Mouse (Mus musculus): Measurements from ENCODE around the gene Gorab. TPM values are rescaled to one million over a fixed set of nuclear protein-coding genes. Genes with fewer than 3 reads are reported as not detected.

Gene Gorab
- total and polyA plus RNA-seq, 2 experiments from 2014 or later = 5.1 to 5.8 TPM

DNA sequence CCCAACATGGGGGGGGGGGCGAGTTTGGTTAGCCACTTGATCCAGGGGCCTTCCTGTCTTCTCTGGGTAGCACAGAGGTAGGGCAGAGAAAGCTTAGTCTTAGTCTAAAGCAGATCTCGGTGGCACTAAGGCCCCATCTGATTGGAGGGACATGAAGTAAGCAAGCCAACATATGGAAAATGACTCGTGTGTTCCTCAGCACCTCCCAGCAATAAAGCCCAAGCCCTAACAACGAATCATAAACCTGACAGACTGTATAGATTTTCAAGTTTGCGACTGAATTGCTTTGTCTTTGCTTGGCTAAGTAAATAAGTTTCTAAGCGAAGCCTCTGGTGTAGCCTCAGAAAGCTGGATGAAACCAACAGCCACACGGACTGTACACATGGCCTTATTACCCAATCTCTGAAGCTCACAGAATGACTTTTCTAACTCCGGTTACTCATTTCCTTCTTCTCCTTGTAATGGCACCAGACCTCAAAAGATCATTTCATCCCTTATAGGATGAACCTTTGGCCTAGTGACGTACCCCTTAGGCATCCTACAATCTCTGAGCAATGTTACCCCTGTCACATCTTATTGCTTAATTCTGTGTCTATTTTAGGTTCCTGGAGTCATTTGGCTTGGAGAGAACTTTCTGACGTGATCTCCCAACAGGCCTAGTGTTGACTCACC, 21.3 kb downstream of the Gorab start:
- no peak for ATAC-seq (ENCODE audit: insufficient read depth, low read depth)
- Histone ChIP-seq H3K4me3 (ENCODE audit: low read depth, low read length) (no peak overlapping the region), H3K4me1 (ENCODE audit: control insufficient read depth, insufficient read depth) (no peaks in the 10 kb centered on the region), H3K27ac (ENCODE audit: low read depth) (no peak overlapping the region), H3K27me3 (ENCODE audit: control insufficient read depth, insufficient read depth, low read length) (no peaks in the 10 kb centered on the region), H3K9ac (replicated peaks; ENCODE audit: low read depth, low read length) (no peak overlapping the region), H3K9me3 (replicated peaks; ENCODE audit: control insufficient read depth, low read length) (no peaks in the 10 kb centered on the region), H3K36me3 (replicated peaks; ENCODE audit: control insufficient read depth, insufficient read depth, low read length) (peaks cover 22% of the 10 kb centered on the region), H3K4me2 (ENCODE audit: low read depth, low read length) (no peak overlapping the region)
- DNase-seq (ENCODE audit: low spot score) = no peak
- WGBS = 89% methylated on average over 10 of the region's 10 CpGs
- TF ChIP-seq CTCF (IDR thresholded peaks at IDR 0.05; ENCODE audit: low read depth) = no peak
- TF ChIP-seq EP300 (IDR thresholded peaks at IDR 0.05; ENCODE audit: low read depth) = no peak

DNA sequence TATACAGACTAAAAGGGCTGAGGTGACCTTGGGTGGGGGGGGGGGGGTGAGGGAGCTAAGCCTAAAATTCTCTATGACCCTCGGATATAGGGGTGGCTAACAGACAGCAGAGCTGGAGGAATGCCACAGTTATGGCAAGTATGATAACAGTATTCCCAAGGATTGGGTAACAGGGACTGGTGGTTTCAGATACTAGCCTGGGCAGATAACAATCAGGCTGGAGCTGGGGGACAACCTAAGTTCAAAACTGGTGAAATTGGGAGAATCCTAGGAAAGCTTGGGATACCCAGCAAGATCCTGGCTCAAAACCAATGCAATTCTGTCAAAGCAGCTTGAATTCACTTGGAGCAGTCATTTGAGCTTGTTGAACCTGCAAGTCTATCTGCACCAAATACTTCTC, 22.9 kb downstream of the Gorab start:
- H3K27me3 ChIP-seq (ENCODE audit: control insufficient read depth, insufficient read depth, low read length) = no peaks in the 10 kb centered on the region
- ATAC-seq (ENCODE audit: insufficient read depth, low read depth) (no peak), DNase-seq (ENCODE audit: low spot score) (no peak)
- no peak overlapping the region for H3K4me2 ChIP-seq (ENCODE audit: low read depth, low read length)
- H3K27ac ChIP-seq (ENCODE audit: low read depth) = no peak overlapping the region
- H3K4me1 ChIP-seq (ENCODE audit: control insufficient read depth, insufficient read depth) = 0 out of 2 replicates have a peak, but pooled peaks cover 5% of the 10 kb centered on the region
- 41% methylated on average over 1 of the region's 1 CpGs for WGBS
- TF ChIP-seq EP300 (IDR thresholded peaks at IDR 0.05; ENCODE audit: low read depth) = no peak
- TF ChIP-seq CTCF (IDR thresholded peaks at IDR 0.05; ENCODE audit: low read depth) = no peak
- no peak overlapping the region for H3K4me3 ChIP-seq (ENCODE audit: low read depth, low read length)
- H3K9me3 ChIP-seq (replicated peaks; ENCODE audit: control insufficient read depth, low read length) = no peaks in the 10 kb centered on the region
- H3K9ac ChIP-seq (replicated peaks; ENCODE audit: low read depth, low read length) = no peak overlapping the region
- H3K36me3 ChIP-seq (replicated peaks; ENCODE audit: control insufficient read depth, insufficient read depth, low read length) = peaks cover 9% of the 10 kb centered on the region; the same call in 1 of the 2 replicates

- 0 out of 2 replicates have a peak, but pooled peaks cover 6% of the 10 kb centered on the region for H3K36me3 ChIP-seq (replicated peaks; ENCODE audit: control insufficient read depth, insufficient read depth, low read length)
- no peak for ATAC-seq (ENCODE audit: insufficient read depth, low read depth)
- no peak overlapping the region for H3K4me2 ChIP-seq (ENCODE audit: low read depth, low read length)
- H3K9ac ChIP-seq (replicated peaks; ENCODE audit: low read depth, low read length) = no peak overlapping the region
- H3K4me1 ChIP-seq (ENCODE audit: control insufficient read depth, insufficient read depth) = 0 out of 2 replicates have a peak, but pooled peaks cover 5% of the 10 kb centered on the region
- peak; percentile 50 for DNase-seq (ENCODE audit: low spot score)
- 34% methylated on average over 4 of the region's 4 CpGs for WGBS
- H3K27ac ChIP-seq (ENCODE audit: low read depth) = peak overlapping the region; percentile 43
- TF ChIP-seq CTCF (IDR thresholded peaks at IDR 0.05; ENCODE audit: low read depth) (no peak), EP300 (IDR thresholded peaks at IDR 0.05; ENCODE audit: low read depth) (no peak)
- H3K9me3 ChIP-seq (replicated peaks; ENCODE audit: control insufficient read depth, low read length) = no peaks in the 10 kb centered on the region
- H3K4me3 ChIP-seq (ENCODE audit: low read depth, low read length) = no peak overlapping the region
- no peaks in the 10 kb centered on the region for H3K27me3 ChIP-seq (ENCODE audit: control insufficient read depth, insufficient read depth, low read length)
Observed at GRCm38 (mm10) chr1:163380072-163380471, 23.4 kb downstream of the Gorab start.

- no peak overlapping the region for H3K9ac ChIP-seq (replicated peaks; ENCODE audit: low read depth, low read length)
- H3K4me1 ChIP-seq (ENCODE audit: control insufficient read depth, insufficient read depth) = 0 out of 2 replicates have a peak, but pooled peaks cover 5% of the 10 kb centered on the region
- 70% methylated on average over 6 of the region's 6 CpGs for WGBS
- no peaks in the 10 kb centered on the region for H3K9me3 ChIP-seq (replicated peaks; ENCODE audit: control insufficient read depth, low read length)
- no peak for ATAC-seq (ENCODE audit: insufficient read depth, low read depth)
- no peak overlapping the region for H3K27ac ChIP-seq (ENCODE audit: low read depth)
- DNase-seq (ENCODE audit: low spot score) = no peak
- H3K36me3 ChIP-seq (replicated peaks; ENCODE audit: control insufficient read depth, insufficient read depth, low read length) = no peaks in the 10 kb centered on the region
- no peak overlapping the region for H3K4me3 ChIP-seq (ENCODE audit: low read depth, low read length)
- H3K27me3 ChIP-seq (ENCODE audit: control insufficient read depth, insufficient read depth, low read length) = no peaks in the 10 kb centered on the region
- H3K4me2 ChIP-seq (ENCODE audit: low read depth, low read length) = no peak overlapping the region
- TF ChIP-seq CTCF (IDR thresholded peaks at IDR 0.05; ENCODE audit: low read depth) (no peak), EP300 (IDR thresholded peaks at IDR 0.05; ENCODE audit: low read depth) (no peak)
Observed at GRCm38 (mm10) chr1:163377924-163378323, 25.5 kb downstream of the Gorab start.

GRCm38 (mm10) chr1:163376818-163377581, 26.5 kb downstream of the Gorab start:
- H3K4me2 ChIP-seq (ENCODE audit: low read depth, low read length) = no peak overlapping the region
- DNase-seq (ENCODE audit: low spot score) (no peak), ATAC-seq (ENCODE audit: insufficient read depth, low read depth) (peak; percentile 27; the same call in 1 of the 2 replicates)
- H3K4me3 ChIP-seq (ENCODE audit: low read depth, low read length) = no peak overlapping the region
- 62% methylated on average over 6 of the region's 6 CpGs for WGBS
- 0 out of 2 replicates have a peak, but pooled peaks cover 5% of the 10 kb centered on the region for H3K4me1 ChIP-seq (ENCODE audit: control insufficient read depth, insufficient read depth)
- H3K27ac ChIP-seq (ENCODE audit: low read depth) = no peak overlapping the region
- H3K9ac ChIP-seq (replicated peaks; ENCODE audit: low read depth, low read length) = no peak overlapping the region
- H3K36me3 ChIP-seq (replicated peaks; ENCODE audit: control insufficient read depth, insufficient read depth, low read length) = no peaks in the 10 kb centered on the region
- no peaks in the 10 kb centered on the region for H3K27me3 ChIP-seq (ENCODE audit: control insufficient read depth, insufficient read depth, low read length)
- H3K9me3 ChIP-seq (replicated peaks; ENCODE audit: control insufficient read depth, low read length) = no peaks in the 10 kb centered on the region
- TF ChIP-seq CTCF (IDR thresholded peaks at IDR 0.05; ENCODE audit: low read depth) (no peak), EP300 (IDR thresholded peaks at IDR 0.05; ENCODE audit: low read depth) (no peak)

All from heart, postnatal 0 days (tissue).